Mouse (Mus musculus) MEL (cell line): ENCODE data around the gene Stc2. TPM values are rescaled to one million over a fixed set of nuclear protein-coding genes. Genes with fewer than 3 reads are reported as not detected.
A peak's percentile ranks its signal among the peaks of the same experiment; 100 is the strongest.

Experiments used
- DNase-seq: peaks from one replicate; pipeline ENCODE4 v3.0.0; 2011; ENCODE audit warnings: low read depth, low spot score
- H3K27ac ChIP-seq: 2 replicates; pipeline ENCODE4 v1.5.1; 2012; ENCODE audit warnings: low read depth, mild to moderate bottlenecking, control low read depth, low read length, moderate library complexity; ENCODE audit not compliant: control insufficient read depth
- H3K27me3 ChIP-seq, 2 experiments: fragments of 150-350 bp in 1 of 2; sonication (generic) in 1 of 2; 2 replicates each; pipeline ENCODE4 v1.6.1; 2012; ENCODE audit warnings: low read length in 2 of 2, mild to moderate bottlenecking in 2 of 2, improper control_type of control experiment in 1 of 2, moderate library complexity in 1 of 2; ENCODE audit not compliant: insufficient read depth in 2 of 2, control insufficient read depth in 1 of 2
- H3K36me3 ChIP-seq, 2 experiments: 2 replicates each; pipeline ENCODE4 v1.6.1; 2012 to 2014; ENCODE audit warnings: low read length in 2 of 2, improper control_type of control experiment in 1 of 2, inconsistent platforms in 1 of 2, mild to moderate bottlenecking in 1 of 2; ENCODE audit not compliant: insufficient read depth in 2 of 2, control insufficient read depth in 1 of 2
- H3K4me1 ChIP-seq, 2 experiments: fragments of 150-350 bp in 1 of 2; sonication (generic) in 1 of 2; 2 replicates each; pipeline ENCODE4 v1.6.1; 2012; ENCODE audit warnings: low read length in 2 of 2, improper control_type of control experiment in 1 of 2, mild to moderate bottlenecking in 1 of 2; ENCODE audit not compliant: insufficient read depth in 2 of 2, control insufficient read depth in 1 of 2
- H3K4me3 ChIP-seq, 2 experiments: fragments of 150-350 bp in 1 of 2; sonication (generic) in 1 of 2; 2 replicates each; pipeline ENCODE4 v1.5.1; 2012; ENCODE audit warnings: low read depth in 2 of 2, low read length in 2 of 2, mild to moderate bottlenecking in 2 of 2, moderate library complexity in 2 of 2, control low read depth in 1 of 2, improper control_type of control experiment in 1 of 2; ENCODE audit not compliant: control insufficient read depth in 1 of 2, insufficient read depth in 1 of 2
- H3K79me2 ChIP-seq: 2 replicates; pipeline ENCODE4 v1.6.1; 2012; ENCODE audit warnings: mild to moderate bottlenecking, low read length, moderate library complexity; ENCODE audit not compliant: control insufficient read depth, poor library complexity, insufficient read depth
- H3K9ac ChIP-seq: 2 replicates; pipeline ENCODE4 v1.6.1; 2012; ENCODE audit warnings: low read depth, mild to moderate bottlenecking, control low read depth, low read length, moderate library complexity; ENCODE audit not compliant: control insufficient read depth, poor library complexity, severe bottlenecking
- H3K9me3 ChIP-seq: fragments of 150-350 bp; sonication (generic); replicated peaks from 2 replicates; pipeline ENCODE4 v1.6.1; 2012; ENCODE audit warnings: mild to moderate bottlenecking, low read length, improper control_type of control experiment, moderate library complexity; ENCODE audit not compliant: insufficient read depth
- BHLHE40 ChIP-seq: IDR thresholded peaks from 2 replicates; pipeline ENCODE4 v1.6.1; 2012; ENCODE audit warnings: low read depth, mild to moderate bottlenecking, inconsistent platforms, low read length, improper control_type of control experiment, borderline replicate concordance
- CHD1 ChIP-seq: IDR thresholded peaks from 2 replicates; pipeline ENCODE4 v1.6.1; 2012; ENCODE audit warnings: low read depth, mild to moderate bottlenecking, inconsistent platforms, low read length, improper control_type of control experiment
- CTCF ChIP-seq, 3 experiments: IDR thresholded peaks in 2 of 3; conservative IDR thresholded peaks in 1 of 3; 2 replicates each; pipeline ENCODE4 v1.5.1; 2011 to 2012; ENCODE audit warnings: low read length in 3 of 3, low read depth in 2 of 3, mild to moderate bottlenecking in 2 of 3, improper control_type of control experiment in 1 of 3, inconsistent platforms in 1 of 3, mixed read lengths in 1 of 3, moderate library complexity in 1 of 3; ENCODE audit not compliant: control insufficient read depth in 1 of 3, insufficient read depth in 1 of 3, poor library complexity in 1 of 3, severe bottlenecking in 1 of 3
- ELF1 ChIP-seq: IDR thresholded peaks from 2 replicates; pipeline ENCODE4 v1.6.1; 2014; ENCODE audit warnings: low read depth, mild to moderate bottlenecking, inconsistent platforms, low read length, improper control_type of control experiment, moderate library complexity
- ETS1 ChIP-seq: IDR thresholded peaks from 2 replicates; pipeline ENCODE4 v1.6.1; 2012; ENCODE audit warnings: low read depth, mild to moderate bottlenecking, inconsistent platforms, low read length, improper control_type of control experiment, moderate library complexity
- GATA1 ChIP-seq: IDR thresholded peaks from 2 replicates; pipeline ENCODE4 v1.6.1; 2011; ENCODE audit warnings: low read depth, low read length, improper control_type of control experiment
- HCFC1 ChIP-seq: IDR thresholded peaks from 2 replicates; pipeline ENCODE4 v1.6.1; 2012; ENCODE audit warnings: low read depth, mild to moderate bottlenecking, inconsistent platforms, low read length, improper control_type of control experiment, moderate library complexity
- MAFK ChIP-seq: IDR thresholded peaks from 2 replicates; pipeline ENCODE4 v1.6.1; 2011; ENCODE audit warnings: low read depth, mild to moderate bottlenecking, low read length, improper control_type of control experiment, borderline replicate concordance
- MAX ChIP-seq: IDR thresholded peaks from 2 replicates; pipeline ENCODE4 v1.6.1; 2011; ENCODE audit warnings: low read length, improper control_type of control experiment
- MEF2A ChIP-seq: IDR thresholded peaks from 2 replicates; pipeline ENCODE4 v1.6.1; 2014; ENCODE audit warnings: low read depth, mild to moderate bottlenecking, inconsistent platforms, low read length, improper control_type of control experiment; ENCODE audit not compliant: poor library complexity, insufficient replicate concordance, severe bottlenecking; ENCODE audit errors: extremely low read depth
- MXI1 ChIP-seq: IDR thresholded peaks from 2 replicates; pipeline ENCODE4 v1.6.1; 2011; ENCODE audit warnings: mild to moderate bottlenecking, low read depth, low read length, improper control_type of control experiment
- MYB ChIP-seq: IDR thresholded peaks from 2 replicates; pipeline ENCODE4 v1.6.1; 2011; ENCODE audit warnings: mild to moderate bottlenecking, low read depth, low read length, improper control_type of control experiment
- MYC ChIP-seq: IDR thresholded peaks from 2 replicates; pipeline ENCODE4 v1.6.1; 2011; ENCODE audit warnings: low read depth, mild to moderate bottlenecking, low read length, improper control_type of control experiment, moderate library complexity
- NELFE ChIP-seq: IDR thresholded peaks from 2 replicates; pipeline ENCODE4 v1.6.1; 2011; ENCODE audit warnings: low read depth, low read length, improper control_type of control experiment
- POLR2A ChIP-seq, 2 experiments: IDR thresholded peaks; 2 replicates each; pipeline ENCODE4 v1.6.1; 2011 to 2012; ENCODE audit warnings: low read length in 2 of 2, mild to moderate bottlenecking in 2 of 2, control low read depth in 1 of 2, improper control_type of control experiment in 1 of 2, low read depth in 1 of 2, moderate library complexity in 1 of 2; ENCODE audit not compliant: control insufficient read depth in 1 of 2, insufficient read depth in 1 of 2, poor library complexity in 1 of 2
- POLR2AphosphoS2 ChIP-seq: IDR thresholded peaks from 2 replicates; pipeline ENCODE4 v1.6.1; 2011; ENCODE audit warnings: low read length, improper control_type of control experiment
- RAD21 ChIP-seq: IDR thresholded peaks from 2 replicates; pipeline ENCODE4 v1.6.1; 2011; ENCODE audit warnings: mild to moderate bottlenecking, low read depth, low read length, improper control_type of control experiment
- RCOR1 ChIP-seq: IDR thresholded peaks from 2 replicates; pipeline ENCODE4 v1.6.1; 2012; ENCODE audit warnings: low read depth, mild to moderate bottlenecking, inconsistent platforms, low read length, improper control_type of control experiment
- SIN3A ChIP-seq: IDR thresholded peaks from 2 replicates; pipeline ENCODE4 v1.6.1; 2012; ENCODE audit warnings: low read length, improper control_type of control experiment, inconsistent platforms
- SMC3 ChIP-seq: IDR thresholded peaks from 2 replicates; pipeline ENCODE4 v1.6.1; 2011; ENCODE audit warnings: low read depth, low read length, improper control_type of control experiment
- TAL1 ChIP-seq: IDR thresholded peaks from 2 replicates; pipeline ENCODE4 v1.6.1; 2012; ENCODE audit warnings: mild to moderate bottlenecking, inconsistent platforms, low read length, moderate library complexity, mixed read lengths
- UBTF ChIP-seq: IDR thresholded peaks from 2 replicates; pipeline ENCODE4 v1.6.1; 2012; ENCODE audit warnings: low read depth, mild to moderate bottlenecking, inconsistent platforms, low read length, improper control_type of control experiment, moderate library complexity, borderline replicate concordance; ENCODE audit not compliant: insufficient read depth
- USF1 ChIP-seq: IDR thresholded peaks from 2 replicates; pipeline ENCODE4 v1.6.1; 2014; ENCODE audit warnings: low read depth, mild to moderate bottlenecking, inconsistent platforms, low read length, improper control_type of control experiment, moderate library complexity
- USF2 ChIP-seq, 2 experiments: IDR thresholded peaks; 2 replicates each; pipeline ENCODE4 v1.6.1; 2011 to 2012; ENCODE audit warnings: improper control_type of control experiment in 2 of 2, low read length in 2 of 2, borderline replicate concordance in 1 of 2, inconsistent platforms in 1 of 2, low read depth in 1 of 2, mild to moderate bottlenecking in 1 of 2; ENCODE audit not compliant: insufficient read depth in 1 of 2
- ZC3H11A ChIP-seq: IDR thresholded peaks from 2 replicates; pipeline ENCODE4 v1.6.1; 2012; ENCODE audit warnings: low read depth, mild to moderate bottlenecking, inconsistent platforms, low read length, improper control_type of control experiment
- ZMIZ1 ChIP-seq: IDR thresholded peaks from 2 replicates; pipeline ENCODE4 v1.6.1; 2012; ENCODE audit warnings: low read depth, mild to moderate bottlenecking, inconsistent platforms, low read length, improper control_type of control experiment, moderate library complexity
- ZNF384 ChIP-seq: IDR thresholded peaks from 2 replicates; pipeline ENCODE4 v1.6.1; 2012; ENCODE audit warnings: low read depth, mild to moderate bottlenecking, inconsistent platforms, low read length, improper control_type of control experiment
- polyA plus RNA-seq, 2 experiments: library from polyadenylated mRNA; stranded (reverse) in 1 of 2; unstranded in 1 of 2; fragments of >175 nt in 1 of 2; fragments of >200 nt in 1 of 2; gene quantifications; 2 replicates each; pipeline versions ENCODE4 v1.2.1 to v1.2.4; 2012; ENCODE audit warnings: low replicate concordance in 2 of 2, low read depth in 1 of 2; ENCODE audit not compliant: insufficient read length in 2 of 2, insufficient read depth in 1 of 2, missing spikeins in 1 of 2
- total RNA-seq: library from RNA; depleted of rRNA; stranded (reverse); fragments of 300-350 nt; gene quantifications from 2 replicates; pipeline ENCODE4 v1.2.3, GENCODE M21; 2012

Gene Stc2
- total and polyA plus RNA-seq, 3 experiments, result 20.3 to 32.5 TPM; not detected in 1

GRCm38 (mm10) chr11:31368965-31369647 is 768 bp downstream of the Stc2 start:
- peak in 1 of 2 experiments; percentile 37; a peak in 2 of 4 replicates for TF ChIP-seq POLR2A (IDR thresholded peaks at IDR 0.05; ENCODE audit: control insufficient read depth in 1 of 2, insufficient read depth in 1 of 2, low read depth in 1 of 2, low read length in 2 of 2, poor library complexity in 1 of 2)
- peak; percentile 71; the same call in 1 of the 2 replicates for TF ChIP-seq MAX
- TF ChIP-seq NELFE, result 0 out of 2 replicates have a peak, but pooled peaks have one; percentile 32
- TF ChIP-seq BHLHE40, result peak; percentile 85
- peak; percentile 27; the same call in 1 of the 2 replicates for TF ChIP-seq MXI1
- TF ChIP-seq UBTF, result peak; percentile 78; the same call in 1 of the 2 replicates
- no peak for TF ChIP-seq USF1
- TF ChIP-seq ETS1, result no peak
- TF ChIP-seq MYC, result peak; percentile 86
- TF ChIP-seq CHD1, result no peak
- TF ChIP-seq MYB, result peak; percentile 21; the same call in 1 of the 2 replicates
- TF ChIP-seq HCFC1, result no peak
- peaks cover 31 to 36% of the 10 kb centered on the region in 2 experiments for H3K36me3 ChIP-seq
- H3K27ac ChIP-seq, result peak overlapping the region; percentile 72
- peak overlapping the region; percentile 78 to 87 for H3K4me3 ChIP-seq
- DNase-seq, result peak; percentile 74
- H3K27me3 ChIP-seq, result no peaks in the 10 kb centered on the region
- peak overlapping the region; percentile 91 for H3K9ac ChIP-seq
- no peaks in the 10 kb centered on the region for H3K9me3 ChIP-seq
- peaks cover 24 to 38% of the 10 kb centered on the region in 2 experiments for H3K4me1 ChIP-seq
- peaks cover 31% of the 10 kb centered on the region for H3K79me2 ChIP-seq

GRCm38 (mm10) chr11:31368252-31368964 is 1.5 kb downstream of the Stc2 start:
- Histone ChIP-seq H3K27me3 (no peaks in the 10 kb centered on the region), H3K9me3 (no peaks in the 10 kb centered on the region), H3K27ac (peak overlapping the region; percentile 72), H3K4me1 (peaks cover 24 to 38% of the 10 kb centered on the region in 2 experiments), H3K79me2 (peaks cover 31% of the 10 kb centered on the region), H3K4me3 (peak overlapping the region; percentile 78 to 87), H3K9ac (peak overlapping the region; percentile 91), H3K36me3 (peaks cover 36 to 40% of the 10 kb centered on the region in 2 experiments)
- peak; percentile 80 for DNase-seq
- TF ChIP-seq MAFK (no peak), ZNF384 (no peak), BHLHE40 (no peak; the same call in 1 of the 2 replicates), RAD21 (no peak), MAX (peak; percentile 24; the same call in 1 of the 2 replicates), USF2 (IDR thresholded peaks at IDR 0.05; ENCODE audit: borderline replicate concordance in 1 of 2, insufficient read depth in 1 of 2, low read depth in 1 of 2, low read length in 2 of 2) (no peak), USF1 (no peak), ZMIZ1 (0 out of 2 replicates have a peak, but pooled peaks have one; percentile 39), HCFC1 (no peak), POLR2AphosphoS2 (peak; percentile 48; the same call in 1 of the 2 replicates), SIN3A (peak; percentile 71), RCOR1 (no peak; the same call in none of the 2 replicates), ZC3H11A (no peak), SMC3 (no peak), CHD1 (0 out of 2 replicates have a peak, but pooled peaks have one; percentile 78), MYC (no peak), ELF1 (no peak), TAL1 (no peak), MEF2A (no peak), CTCF (IDR thresholded peaks at IDR 0.05 in 2 of 3, conservative IDR thresholded peaks at IDR 0.05 in 1 of 3; ENCODE audit: control insufficient read depth in 1 of 3, insufficient read depth in 1 of 3, low read depth in 2 of 3, low read length in 3 of 3, poor library complexity in 1 of 3, severe bottlenecking in 1 of 3) (no peak), POLR2A (IDR thresholded peaks at IDR 0.05; ENCODE audit: control insufficient read depth in 1 of 2, insufficient read depth in 1 of 2, low read depth in 1 of 2, low read length in 2 of 2, poor library complexity in 1 of 2) (no peak), GATA1 (no peak)
